Comparison of ENCODE assay signal across 12 mouse cellular contexts in the genomic region with DNA sequence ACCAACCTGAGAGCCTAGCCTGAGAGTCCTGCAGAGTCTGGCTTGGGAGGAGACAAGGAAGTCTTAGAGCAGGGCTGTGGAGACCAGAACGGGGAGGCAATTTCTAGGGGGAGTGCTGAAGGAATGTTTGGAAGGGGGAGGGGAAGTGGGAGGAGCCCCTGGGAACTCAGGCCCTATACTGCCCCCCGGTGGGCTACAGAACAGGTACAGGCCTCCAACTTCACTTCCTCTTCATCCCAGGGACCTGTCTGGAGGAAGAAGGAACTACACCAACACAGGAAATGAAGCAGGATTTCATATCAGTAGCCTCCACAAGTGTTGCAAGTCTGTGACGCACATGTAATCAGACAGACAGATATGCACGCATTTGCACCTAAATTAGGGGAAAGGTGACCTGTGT.
DNase-seq lines count a peak whose midpoint lies in the region; ATAC-seq lines count a peak whose summit lies in the region.
"Had no signal": no experiment of that assay in that cellular context is flagged by ENCODE, and none has a peak within 500 bp of the region (broad histone marks: within the 10 kb centered on the region; RNA-seq: fewer than 3 reads in every experiment).

No protein-coding gene starts in this region.

- no peaks in the 10 kb centered on the region for H3K36me3 ChIP-seq in kidney, embryonic 15.5 days
- H3K36me3 ChIP-seq: hindbrain, embryonic 15.5 days; midbrain, embryonic 15.5 days had no signal

- H3K9me3 ChIP-seq in kidney, embryonic 15.5 days (replicated peaks), result no peaks in the 10 kb centered on the region
- H3K9me3 ChIP-seq: hindbrain, embryonic 15.5 days; midbrain, embryonic 15.5 days had no signal

- ATAC-seq in kidney, embryonic 15.5 days (replicated peaks; ENCODE audit: low FRiP score), result no peak
- ATAC-seq: midbrain, embryonic 15.5 days had no signal

- H3K4me2 ChIP-seq in kidney, embryonic 15.5 days, result no peak overlapping the region
- H3K4me2 ChIP-seq: heart, embryonic 11.5 days; hindbrain, embryonic 15.5 days; midbrain, embryonic 15.5 days had no signal

- peak; percentile 13 for DNase-seq in kidney, postnatal 10 days
- DNase-seq in 416B (ENCODE audit: low read depth), result peak; percentile 24
- DNase-seq in ES-CJ7 (ENCODE audit: low read depth, low spot score), result peak; percentile 56
- peak; percentile 2 for DNase-seq in forelimb bud, embryonic 11.5 days (ENCODE audit: low read depth, low spot score)
- no peak for DNase-seq in cerebellum, adult 9-11 months
- DNase-seq in left cerebral cortex, adult 11 months (ENCODE audit: low spot score), result no peak
- DNase-seq: adrenal gland, postnatal 25 days; cerebellum, adult 18-20 months had no signal

- H3K4me3 ChIP-seq in kidney, embryonic 15.5 days (replicated peaks), result no peak overlapping the region
- H3K4me3 ChIP-seq: hindbrain, embryonic 15.5 days; midbrain, embryonic 15.5 days had no signal

- no peak overlapping the region for H3K27ac ChIP-seq in kidney, embryonic 15.5 days
- H3K27ac ChIP-seq: hindbrain, embryonic 15.5 days; midbrain, embryonic 15.5 days had no signal

- 50% methylated on average over 4 of the region's 4 CpGs for WGBS in kidney, embryonic 15.5 days

- H3K27me3 ChIP-seq in kidney, embryonic 15.5 days, result no peaks in the 10 kb centered on the region
- H3K27me3 ChIP-seq: hindbrain, embryonic 15.5 days; midbrain, embryonic 15.5 days had no signal

- no peak overlapping the region for H3K9ac ChIP-seq in kidney, embryonic 15.5 days
- H3K9ac ChIP-seq: hindbrain, embryonic 15.5 days; midbrain, embryonic 15.5 days had no signal

- H3K4me1 ChIP-seq in kidney, embryonic 15.5 days, result no peaks in the 10 kb centered on the region
- H3K4me1 ChIP-seq: hindbrain, embryonic 15.5 days; midbrain, embryonic 15.5 days had no signal

Comparison
In these comparisons a context has a peak if more than half of its experiments do, and no peak if none do; other contexts are left out.
1. DNase-seq: peak in kidney, postnatal 10 days (single experiment), 416B (single experiment), ES-CJ7 (single experiment) and forelimb bud, embryonic 11.5 days (single experiment); none in cerebellum, adult 9-11 months (single experiment) and left cerebral cortex, adult 11 months (single experiment).